Mouse (Mus musculus): ENCODE results near the gene Tnp2. TPM values are rescaled to one million over a fixed set of nuclear protein-coding genes. Genes with fewer than 3 reads are reported as not detected.

Gene Tnp2
- polyA plus RNA-seq, 1 experiment from 2014 or later: not detected

DNA sequence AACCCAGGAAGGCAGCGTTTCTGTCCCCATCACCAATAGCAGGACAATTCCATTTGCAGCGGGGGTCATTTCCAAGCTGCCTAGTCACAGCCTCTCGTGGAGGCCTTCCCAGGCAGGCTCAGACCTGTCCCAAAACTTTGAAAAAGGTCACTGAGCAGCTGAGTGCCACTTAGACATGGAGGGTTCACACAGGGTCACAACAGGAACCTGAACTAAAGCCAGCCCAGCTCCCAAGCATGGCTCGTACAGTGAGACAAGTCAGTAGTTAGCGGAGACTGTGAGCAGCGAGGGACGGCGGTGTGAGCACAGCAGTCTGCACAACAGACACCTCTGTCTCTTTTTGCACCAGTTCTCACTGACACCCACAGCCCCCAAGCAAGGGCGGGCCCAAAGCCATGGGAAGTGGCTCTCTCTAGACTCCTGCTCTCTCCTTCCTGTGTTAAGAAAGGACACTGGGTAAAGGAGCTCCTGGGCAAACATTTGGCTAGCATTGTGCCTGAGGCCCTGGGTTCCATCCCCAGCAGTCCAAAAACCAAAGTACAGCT is 48.5 kb downstream of the Tnp2 start:
- Histone ChIP-seq H3K4me1 (ENCODE audit: control insufficient read depth, insufficient read depth, low read length) (no peaks in the 10 kb centered on the region), H3K9ac (ENCODE audit: low read depth, low read length) (no peak overlapping the region), H3K4me2 (ENCODE audit: low read depth, low read length) (no peak overlapping the region), H3K27ac (ENCODE audit: low read length) (no peak overlapping the region), H3K9me3 (ENCODE audit: control insufficient read depth, low read length) (no peaks in the 10 kb centered on the region), H3K27me3 (replicated peaks; ENCODE audit: control insufficient read depth, insufficient read depth, low read length) (no peaks in the 10 kb centered on the region), H3K4me3 (ENCODE audit: low read length) (no peak overlapping the region), H3K36me3 (ENCODE audit: control insufficient read depth, insufficient read depth, low read length) (no peaks in the 10 kb centered on the region)
- WGBS: 79% methylated on average over 9 of the region's 9 CpGs
- ATAC-seq: no peak

DNA sequence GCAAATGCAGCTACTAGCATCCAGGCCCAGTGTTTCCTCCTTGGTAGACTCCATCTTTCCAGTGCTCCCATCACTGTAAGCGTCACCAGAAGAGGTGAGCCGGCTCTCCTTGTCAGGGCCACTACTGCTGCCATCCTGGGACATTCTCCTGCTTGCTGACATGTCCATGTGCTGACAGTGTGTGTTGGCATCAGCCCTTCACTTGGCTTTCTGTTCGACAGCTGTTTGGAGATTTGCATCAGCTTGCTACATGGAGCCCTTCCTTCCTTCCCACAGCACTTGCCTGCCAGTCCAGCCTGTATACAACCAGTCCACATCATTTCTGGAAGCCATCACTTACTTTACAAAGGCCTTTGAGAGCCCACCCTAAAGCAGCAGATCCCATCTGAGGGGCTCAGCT is 49.6 kb downstream of the Tnp2 start:
- Histone ChIP-seq H3K4me2 (ENCODE audit: low read depth, low read length) (no peak overlapping the region), H3K4me3 (ENCODE audit: low read length) (no peak overlapping the region), H3K9ac (ENCODE audit: low read depth, low read length) (no peak overlapping the region), H3K27me3 (replicated peaks; ENCODE audit: control insufficient read depth, insufficient read depth, low read length) (no peaks in the 10 kb centered on the region), H3K27ac (ENCODE audit: low read length) (no peak overlapping the region), H3K36me3 (ENCODE audit: control insufficient read depth, insufficient read depth, low read length) (no peaks in the 10 kb centered on the region), H3K4me1 (ENCODE audit: control insufficient read depth, insufficient read depth, low read length) (no peaks in the 10 kb centered on the region), H3K9me3 (ENCODE audit: control insufficient read depth, low read length) (no peaks in the 10 kb centered on the region)
- no peak for ATAC-seq
- 93% methylated on average over 3 of the region's 3 CpGs for WGBS

Other genes starting within 250 kb of the Tnp2 start
- 2.9 and 6.7 TPM in 2 replicates for gene Dexi, start 245.6 kb downstream of the Tnp2 start, polyA plus RNA-seq (2015; fragmentation: Nextera tagmentation; extraction: Ambion mirVana)
- gene Clec16a, start 243.3 kb downstream of the Tnp2 start, polyA plus RNA-seq (2015; fragmentation: Nextera tagmentation; extraction: Ambion mirVana): 22.1 and 24.3 TPM in 2 replicates
- gene Socs1, start 3.1 kb downstream of the Tnp2 start, polyA plus RNA-seq (2015; fragmentation: Nextera tagmentation; extraction: Ambion mirVana): 4.9 and 5.2 TPM in 2 replicates
- not detected in 2 replicates for gene Prm3, start 2.3 kb upstream of the Tnp2 start, polyA plus RNA-seq (2015; fragmentation: Nextera tagmentation; extraction: Ambion mirVana)
- not detected in 2 replicates for gene Prm2, start 7.5 kb upstream of the Tnp2 start, polyA plus RNA-seq (2015; fragmentation: Nextera tagmentation; extraction: Ambion mirVana)
- gene Prm1, start 17.2 kb upstream of the Tnp2 start, polyA plus RNA-seq (2015; fragmentation: Nextera tagmentation; extraction: Ambion mirVana): 0.44 TPM in 1 of 2 replicates, not detected in the other
- gene Gm11172, start 24.3 kb upstream of the Tnp2 start, polyA plus RNA-seq (2015; fragmentation: Nextera tagmentation; extraction: Ambion mirVana): not detected in 2 replicates
- gene Rmi2, start 46.4 kb upstream of the Tnp2 start, polyA plus RNA-seq (2015; fragmentation: Nextera tagmentation; extraction: Ambion mirVana): 2.4 and 2.7 TPM in 2 replicates

Measured in intestine, embryonic 16.5 days (tissue).